Mouse (Mus musculus) small intestine, adult 2 months (tissue): ENCODE data around the gene Krtap5-5.

Experiments used
- CTCF ChIP-seq: fragments of 200-500 bp; IDR thresholded peaks from 2 replicates; pipeline ENCODE4 v1.5.1; 2012; ENCODE audit warnings: low read depth, mild to moderate bottlenecking, control low read depth, inconsistent platforms, low read length, moderate library complexity, mixed read lengths; ENCODE audit not compliant: insufficient replicate concordance, insufficient read length; ENCODE audit errors: extremely low read depth
- POLR2A ChIP-seq: fragments of 200-500 bp; IDR thresholded peaks from 2 replicates; pipeline ENCODE4 v1.6.1; 2012; ENCODE audit warnings: low read depth, mild to moderate bottlenecking, control low read depth, inconsistent platforms, low read length, moderate library complexity

- TF ChIP-seq CTCF (no peak), POLR2A (no peak)
Observed at GRCm38 (mm10) chr7:142205488-142205887, 24.3 kb downstream of the Krtap5-5 start.
